Mouse (Mus musculus) layer of hippocampus, postnatal 36 days (tissue): Measurements from ENCODE around the gene Cuedc1. TPM values are rescaled to one million over a fixed set of nuclear protein-coding genes. Genes with fewer than 3 reads are reported as not detected.
"Not testable (repeated sequence)": the region's sequence is repeated elsewhere in the genome, so short reads cannot be mapped to it uniquely, and the experiment has no call there.

Experiments
- DNase-seq, 2 experiments: peaks; one replicate each; pipeline ENCODE4 v3.0.0; 2022
- total RNA-seq, 2 experiments: library from RNA; stranded (reverse); gene quantifications; 2 replicates each; pipeline ENCODE4 v1.2.3; 2021

Cuedc1 gene
- total RNA-seq, 2 experiments from 2014 or later: 27.9 to 31.4 TPM

- no peak for DNase-seq
Measured at GRCm38 (mm10) chr11:88172601-88173325, 74.9 kb downstream of the Cuedc1 start.

- DNase-seq: no peak
Measured at GRCm38 (mm10) chr11:88173386-88174025, 75.6 kb downstream of the Cuedc1 start.

GRCm38 (mm10) chr11:88180467-88180958 lies 82.7 kb downstream of the Cuedc1 start:
- DNase-seq: no peak

GRCm38 (mm10) chr11:88180959-88181619 lies 83.2 kb downstream of the Cuedc1 start:
- peak in 1 of 2 experiments; percentile 40 for DNase-seq

DNA sequence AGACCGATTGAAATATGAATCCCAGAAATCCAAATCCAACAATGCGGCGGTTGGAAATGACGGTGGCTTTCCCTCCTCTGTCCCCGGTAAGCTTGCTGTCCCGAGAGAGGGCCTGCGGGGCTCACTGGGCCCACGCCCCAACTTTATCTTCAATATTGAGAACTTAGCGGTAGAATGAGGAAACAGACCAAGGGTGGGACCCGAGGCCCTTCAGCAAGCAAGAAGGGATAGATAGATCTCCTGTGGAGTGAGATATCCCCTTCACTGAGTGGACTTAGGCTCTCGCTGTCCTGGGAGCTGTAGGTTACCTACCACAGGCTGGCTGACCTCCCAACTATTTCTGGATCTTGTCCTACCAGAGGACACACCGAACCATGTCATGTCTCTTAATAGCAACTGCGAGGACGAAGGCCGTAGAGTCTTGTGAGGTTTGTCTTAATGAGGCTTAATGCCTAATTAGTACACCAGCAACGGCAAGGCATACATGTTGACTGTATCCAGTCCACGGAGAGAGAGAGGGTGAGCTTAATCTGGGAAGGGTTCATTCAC lies 86.8 kb downstream of the Cuedc1 start:
- DNase-seq: no peak

- no peak for DNase-seq
Measured at GRCm38 (mm10) chr11:88186078-88186946, 88.5 kb downstream of the Cuedc1 start.

DNA sequence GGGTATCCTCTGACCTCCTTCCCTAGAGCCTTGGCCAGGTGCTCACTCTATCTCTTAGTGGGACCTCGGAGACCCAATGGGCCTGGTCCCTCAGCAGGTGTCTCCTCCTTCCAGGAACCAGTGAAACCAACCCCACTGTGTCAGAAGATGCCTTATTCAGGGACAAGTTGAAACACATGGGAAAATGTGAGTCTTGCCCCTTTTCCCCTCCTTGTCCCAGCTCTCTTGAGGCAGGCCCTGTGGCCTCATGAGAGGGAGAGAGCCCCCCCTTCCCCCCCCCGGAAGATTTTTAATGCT lies 89.0 kb downstream of the Cuedc1 start:
- no peak for DNase-seq

DNA sequence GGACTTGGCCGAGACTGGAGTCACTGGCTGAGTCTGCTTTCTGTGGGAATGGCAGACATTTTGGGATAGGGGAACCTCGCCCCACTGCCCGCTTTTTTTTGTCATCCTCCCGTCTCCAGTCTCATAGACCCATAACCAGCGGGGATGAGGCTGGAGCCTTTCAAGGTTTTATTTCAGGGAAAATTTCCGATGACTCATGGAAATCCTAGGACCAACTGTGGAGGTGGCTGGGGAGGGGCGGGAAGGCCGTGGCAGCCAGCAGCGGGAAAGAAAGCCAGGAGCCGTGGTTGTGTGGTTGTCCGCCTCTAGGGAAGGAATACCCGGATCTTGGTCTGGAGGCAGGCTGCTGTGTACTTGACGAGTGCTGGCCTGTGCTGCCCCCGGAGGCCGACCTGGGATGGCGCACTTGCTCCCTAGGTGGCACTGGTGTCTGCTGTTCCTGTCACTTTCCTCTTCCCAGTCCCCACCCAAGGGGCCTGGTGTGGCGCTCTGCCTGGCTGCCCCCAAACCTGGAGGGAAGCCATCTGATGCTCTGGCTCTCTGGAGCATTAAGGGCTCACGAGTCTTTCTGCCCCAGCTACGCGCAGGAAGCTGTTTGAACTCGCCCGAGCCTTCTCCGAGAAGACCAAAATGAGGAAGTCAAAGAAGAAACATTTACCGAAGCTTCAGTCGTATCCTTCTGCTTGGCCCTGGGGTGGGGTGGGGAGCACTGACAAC lies 89.7 kb downstream of the Cuedc1 start:
- peak; percentile 72 to 79 for DNase-seq

DNA sequence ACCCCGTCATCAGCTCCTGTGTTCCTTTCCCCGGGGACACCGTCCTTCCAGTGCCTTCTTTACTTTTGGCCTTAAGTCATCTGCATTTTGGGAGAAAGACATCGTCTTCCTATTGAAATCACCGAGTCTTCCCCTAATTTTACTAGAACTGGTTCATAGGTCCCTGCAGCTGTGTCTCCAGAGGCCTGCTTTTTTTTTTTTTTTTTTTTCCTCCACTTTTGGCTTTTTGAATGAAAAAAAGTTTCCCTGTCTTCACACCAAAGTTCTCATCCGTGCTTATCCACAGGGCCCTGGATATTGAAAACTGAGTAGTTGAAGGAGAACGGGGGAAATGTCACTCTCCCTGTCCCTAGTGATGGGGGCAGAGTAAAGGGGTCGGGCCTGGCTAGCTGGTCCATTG lies 90.4 kb downstream of the Cuedc1 start:
- DNase-seq: no peak

DNA sequence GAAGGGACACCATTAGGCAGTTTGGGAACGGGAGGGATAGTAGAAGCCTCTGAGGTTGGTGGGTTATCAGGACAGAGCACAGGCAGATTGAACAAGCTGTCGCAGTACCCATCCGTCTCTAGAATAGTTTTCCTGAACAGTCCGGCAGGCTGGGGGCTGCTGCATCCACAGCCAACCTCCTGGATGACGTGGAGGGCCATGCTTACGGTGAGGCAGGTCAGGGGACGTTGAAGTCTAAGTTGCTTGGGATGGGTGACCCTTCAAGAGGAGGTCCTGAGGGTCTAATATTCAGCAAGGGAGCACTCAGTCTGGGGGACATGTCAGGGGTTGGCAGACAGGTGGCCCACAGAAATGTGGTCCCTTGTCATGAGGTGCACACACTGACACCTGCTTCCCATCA lies 90.8 kb downstream of the Cuedc1 start:
- DNase-seq: no peak

DNA sequence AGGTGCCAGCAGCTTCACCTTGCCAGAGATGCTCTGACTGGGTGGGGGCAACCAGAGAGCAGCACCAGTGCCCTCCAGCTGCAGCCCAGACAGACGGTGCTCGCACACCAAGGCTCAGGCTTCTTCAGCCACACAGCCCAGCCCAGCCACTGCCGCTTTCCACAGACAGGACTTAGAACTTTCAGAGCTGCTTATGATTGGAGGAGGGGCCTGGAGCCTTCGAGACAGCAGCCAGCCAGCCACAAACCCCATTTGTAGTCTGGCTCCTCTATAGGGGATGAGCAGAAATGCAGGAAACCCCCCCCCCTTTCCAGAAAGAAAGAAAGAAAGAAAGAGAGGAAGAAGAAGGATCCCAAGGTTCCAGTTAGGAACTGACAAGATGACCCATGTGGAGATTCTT lies 94.7 kb downstream of the Cuedc1 start:
- DNase-seq: no peak

DNA sequence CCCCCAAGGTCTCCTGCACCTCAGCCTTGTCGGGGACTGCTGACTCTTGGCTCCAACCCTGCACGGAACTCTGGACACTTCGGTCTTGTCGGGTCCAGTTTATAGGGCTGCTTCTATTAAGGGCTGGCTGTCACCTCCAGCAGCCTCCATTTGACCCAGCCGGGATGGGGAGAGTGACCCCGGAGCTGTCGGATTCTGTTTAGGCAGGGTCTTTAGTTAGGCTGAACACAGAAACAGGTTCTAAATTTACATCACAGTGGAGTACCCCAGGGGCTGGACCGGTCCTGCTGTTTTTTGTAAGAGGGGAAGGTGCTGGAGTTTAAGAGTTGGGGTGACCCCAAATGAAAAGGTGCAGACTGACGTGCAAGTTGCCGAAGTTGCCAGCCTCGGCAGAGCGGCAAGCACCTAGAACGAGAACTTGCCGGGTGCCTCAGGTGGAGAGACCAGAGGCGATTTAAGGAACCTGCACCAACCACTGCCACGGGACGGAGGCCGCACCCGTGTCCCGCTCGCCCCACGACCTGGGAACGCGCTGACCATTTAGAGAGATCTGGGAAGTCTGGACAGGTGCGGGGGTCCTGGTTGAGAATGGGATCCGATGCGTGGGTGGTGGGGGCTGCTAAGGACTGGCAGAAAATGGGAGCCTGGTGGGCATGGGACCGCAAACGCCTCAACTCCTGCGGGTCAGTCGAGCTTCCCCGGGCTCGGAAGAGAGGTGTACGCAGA lies 95.4 kb downstream of the Cuedc1 start:
- no peak for DNase-seq

DNA sequence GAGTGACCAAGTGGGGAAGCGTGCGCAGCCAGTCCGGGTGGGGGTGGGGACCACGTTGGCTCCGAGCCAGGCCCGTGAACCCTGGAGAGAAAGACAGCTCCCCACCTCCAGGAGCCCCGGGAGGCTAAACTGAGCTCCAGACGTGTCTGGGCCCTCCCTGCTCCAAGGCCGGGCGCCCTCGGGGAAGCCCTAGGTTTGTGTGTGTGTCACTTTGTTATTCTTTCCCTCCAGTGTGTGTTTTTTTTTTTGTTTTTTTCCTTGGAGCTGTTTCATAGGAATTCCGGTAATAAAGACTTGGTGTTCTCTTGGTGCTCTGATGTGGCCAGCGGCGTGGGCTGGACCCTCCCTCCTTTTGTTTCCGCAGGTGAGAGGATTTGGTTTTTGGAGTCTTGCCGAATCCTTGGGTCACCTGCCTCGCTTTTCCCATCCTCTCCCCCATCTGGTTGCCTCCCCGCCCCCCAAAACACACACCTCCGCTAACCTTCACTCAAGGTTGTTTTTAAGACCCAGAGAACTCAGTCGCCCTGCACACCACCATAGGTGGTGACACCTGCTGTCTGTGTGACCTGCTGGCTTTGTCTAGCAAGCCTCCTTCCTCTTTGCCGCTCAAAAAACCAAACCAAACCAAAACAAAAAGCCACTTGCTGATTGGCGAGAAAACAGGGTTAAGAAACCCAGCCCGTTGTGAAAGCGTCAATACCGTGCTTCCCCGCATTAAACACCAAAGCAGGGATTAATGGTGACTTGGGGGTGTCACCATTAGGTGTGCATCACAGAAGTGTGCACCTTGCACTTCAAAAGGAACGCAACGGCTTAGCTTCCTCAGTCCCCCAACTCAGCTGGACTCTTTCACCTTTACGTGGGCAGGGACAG lies 96.2 kb downstream of the Cuedc1 start:
- DNase-seq: no peak

DNA sequence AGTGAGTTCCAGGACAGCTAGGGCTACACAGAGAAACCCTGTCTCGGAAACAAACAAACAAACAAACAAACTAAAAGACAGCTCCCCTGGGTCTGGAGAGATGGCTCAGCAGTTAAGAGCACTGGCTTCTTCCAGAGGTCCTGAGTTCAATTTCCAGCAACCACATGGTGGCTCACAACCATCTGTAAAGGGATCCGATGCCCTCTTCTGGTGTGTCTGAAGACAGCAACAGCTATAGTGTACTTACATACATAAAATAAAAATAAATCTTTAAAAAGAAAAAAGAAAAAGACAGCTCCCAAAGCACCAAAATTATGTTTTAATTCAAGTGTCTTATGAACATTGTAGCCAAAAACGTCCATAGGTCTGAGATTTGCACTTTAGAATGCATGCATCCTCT lies 97.8 kb downstream of the Cuedc1 start:
- DNase-seq: not testable (repeated sequence)

DNA sequence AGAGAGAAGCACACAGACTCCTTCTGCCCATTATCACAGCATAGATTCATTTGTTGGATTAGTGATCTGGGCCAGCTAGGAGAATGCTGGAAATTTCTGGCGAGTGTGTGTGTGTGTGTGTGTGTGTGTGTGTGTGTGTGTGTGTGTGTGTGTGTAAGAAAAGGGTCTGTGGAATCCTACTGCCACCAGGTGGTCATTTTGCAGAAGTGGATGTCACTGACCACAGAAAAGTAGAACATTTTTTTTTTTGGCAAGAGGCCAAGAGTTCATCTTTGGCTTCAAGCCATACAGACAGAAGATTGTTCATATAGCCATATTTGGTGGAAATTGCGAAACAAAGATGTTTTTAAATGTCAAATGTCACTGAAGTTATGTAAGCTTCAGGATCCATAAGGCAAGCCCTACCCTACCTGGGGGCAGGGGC lies 99.3 kb downstream of the Cuedc1 start:
- no peak for DNase-seq

DNA sequence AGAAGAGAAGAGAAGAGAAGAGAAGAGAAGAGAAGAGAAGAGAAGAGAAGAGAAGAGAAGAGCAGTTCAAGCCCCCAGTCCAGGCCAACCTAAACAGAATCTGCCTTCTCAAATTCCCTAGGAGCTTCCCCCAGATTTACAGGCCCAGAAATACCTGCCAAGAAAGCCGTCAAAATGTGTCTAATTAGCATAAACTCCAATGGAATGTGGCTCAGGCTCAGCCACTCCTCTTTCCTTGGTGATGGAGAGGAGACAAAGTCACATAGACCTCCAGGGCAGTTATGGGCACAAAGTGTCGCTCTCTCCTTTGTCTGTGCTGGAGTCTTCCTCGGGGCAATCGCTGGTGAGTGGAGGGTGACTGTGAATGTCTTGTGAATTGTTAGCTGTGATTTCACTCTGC lies 100.4 kb downstream of the Cuedc1 start:
- DNase-seq: no peak

DNA sequence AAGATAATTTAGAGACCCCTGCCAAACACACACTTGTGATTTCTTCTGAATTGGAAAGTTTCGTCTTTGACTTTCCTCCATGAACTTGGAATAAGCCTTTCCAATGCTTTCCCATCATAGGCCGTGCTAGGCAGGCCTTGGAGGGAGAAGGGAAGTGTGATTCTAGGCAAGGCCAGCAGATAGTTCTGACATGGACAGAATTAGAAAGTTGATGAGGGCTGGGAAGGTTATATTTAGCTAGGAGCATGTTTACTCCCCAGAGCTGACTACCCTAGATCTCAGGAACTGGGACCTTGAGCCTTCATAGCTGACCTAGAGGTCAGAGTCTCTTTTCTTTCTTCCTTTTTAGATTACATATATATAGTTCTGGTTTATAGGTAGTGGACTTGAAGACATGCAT lies 103.3 kb downstream of the Cuedc1 start:
- no peak for DNase-seq

GRCm38 (mm10) chr11:88202077-88202476 lies 104.2 kb downstream of the Cuedc1 start:
- DNase-seq: no peak

DNA sequence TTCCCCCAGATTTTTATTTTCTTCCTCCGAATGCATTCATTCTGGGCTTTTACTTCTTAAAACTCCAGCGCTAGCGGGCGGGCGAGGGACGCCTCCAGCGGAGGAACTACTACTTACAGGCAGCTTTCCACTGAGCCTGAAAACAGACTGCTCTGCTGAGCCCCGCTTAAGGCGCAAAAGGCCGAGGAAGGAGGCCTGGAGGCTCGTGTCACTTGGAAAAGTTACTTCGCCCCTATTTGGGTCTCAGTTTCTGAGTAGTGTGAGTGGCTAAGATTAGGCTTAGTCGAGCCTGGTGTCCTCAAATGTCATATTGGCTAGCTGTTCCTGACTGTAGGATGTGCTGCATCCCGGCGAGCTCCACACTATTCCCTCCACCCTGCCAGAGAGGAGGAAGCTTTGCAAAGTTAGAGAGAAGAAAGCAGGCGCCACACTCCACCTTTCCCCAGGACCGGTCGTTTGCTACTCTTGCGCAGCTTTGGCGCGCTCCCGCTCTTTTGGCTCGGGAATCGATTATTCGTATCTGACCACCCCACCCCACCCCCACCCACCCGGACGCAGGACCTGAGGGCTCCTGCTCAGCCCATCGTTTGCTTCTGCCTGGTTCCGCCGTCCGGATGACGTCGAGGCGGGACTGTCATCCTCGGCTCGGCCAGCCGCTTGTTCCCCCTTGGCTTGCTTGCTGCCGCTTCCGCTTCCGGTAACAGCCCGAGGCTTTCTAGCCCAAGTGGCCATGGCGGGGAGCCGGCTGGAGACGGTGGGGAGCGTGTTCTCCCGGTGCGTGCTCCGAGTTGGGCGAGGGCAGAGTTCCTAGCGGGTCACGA lies 106.1 kb downstream of the Cuedc1 start, which contains the start of gene Mrps23:
Gene Mrps23 (plus strand): TSS at position 677 of the 821 bp plus-strand sequence.
- DNase-seq: peak; percentile 90 to 91
